Mouse (Mus musculus): ENCODE measurements at regions not wholly inside any gene's neighbourhood (a gene's known extent, or its start where the extent isn't known, plus 50 kb on each side); places are given as distances from the start of the nearest gene placed in this dataset.

GRCm38 (mm10) chr9:63850316-63850693 lies 92.5 kb upstream of the Smad3 start:
- no peak for DNase-seq (ENCODE audit: low read depth, low spot score)

GRCm38 (mm10) chr9:63849564-63850315 lies 91.9 kb upstream of the Smad3 start:
- DNase-seq (ENCODE audit: low read depth, low spot score): no peak

GRCm38 (mm10) chr9:63843883-63844485 lies 86.2 kb upstream of the Smad3 start:
- DNase-seq (ENCODE audit: low read depth, low spot score): peak; percentile 64

DNA sequence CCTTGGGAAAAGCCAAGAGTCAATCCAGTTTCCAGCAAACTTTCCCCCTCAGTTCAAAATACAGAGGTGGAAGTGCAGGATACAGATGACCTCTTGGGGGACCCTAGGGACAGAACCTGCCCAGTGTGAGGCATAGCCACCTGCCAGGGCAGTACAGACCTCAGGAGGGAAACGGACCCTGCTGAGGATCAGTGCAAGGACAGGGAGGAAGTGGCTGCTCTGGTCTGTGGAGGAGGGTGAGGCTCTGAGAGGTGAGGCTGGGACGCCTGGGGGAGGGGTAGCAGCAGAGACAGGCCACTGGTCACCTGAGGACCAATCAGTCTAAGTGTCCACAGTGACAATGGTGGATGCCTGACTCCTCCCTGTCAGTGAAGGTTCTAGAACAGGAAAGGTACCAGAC lies 85.6 kb upstream of the Smad3 start:
- no peak for DNase-seq (ENCODE audit: low read depth, low spot score)

DNA sequence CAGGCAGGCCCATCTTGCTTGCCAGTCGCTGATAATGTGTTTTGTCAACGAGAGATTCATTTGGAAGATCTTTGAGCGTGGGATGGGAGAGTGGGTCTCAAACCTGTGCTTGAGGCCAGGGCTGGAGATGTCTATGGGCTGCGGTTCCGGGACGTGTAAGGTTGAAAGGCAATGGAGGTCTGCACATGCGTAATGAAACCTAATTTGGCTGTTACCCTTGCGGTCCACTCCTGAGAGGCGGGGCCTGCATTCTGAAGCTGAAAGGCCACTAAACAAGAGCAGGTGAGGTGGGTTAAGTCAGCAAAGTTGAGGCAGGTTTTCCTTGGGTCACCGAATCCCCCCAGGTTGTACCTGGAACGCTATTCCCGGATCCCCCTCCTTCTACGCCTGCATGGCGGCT lies 83.3 kb upstream of the Smad3 start:
- DNase-seq (ENCODE audit: low read depth, low spot score): no peak

DNA sequence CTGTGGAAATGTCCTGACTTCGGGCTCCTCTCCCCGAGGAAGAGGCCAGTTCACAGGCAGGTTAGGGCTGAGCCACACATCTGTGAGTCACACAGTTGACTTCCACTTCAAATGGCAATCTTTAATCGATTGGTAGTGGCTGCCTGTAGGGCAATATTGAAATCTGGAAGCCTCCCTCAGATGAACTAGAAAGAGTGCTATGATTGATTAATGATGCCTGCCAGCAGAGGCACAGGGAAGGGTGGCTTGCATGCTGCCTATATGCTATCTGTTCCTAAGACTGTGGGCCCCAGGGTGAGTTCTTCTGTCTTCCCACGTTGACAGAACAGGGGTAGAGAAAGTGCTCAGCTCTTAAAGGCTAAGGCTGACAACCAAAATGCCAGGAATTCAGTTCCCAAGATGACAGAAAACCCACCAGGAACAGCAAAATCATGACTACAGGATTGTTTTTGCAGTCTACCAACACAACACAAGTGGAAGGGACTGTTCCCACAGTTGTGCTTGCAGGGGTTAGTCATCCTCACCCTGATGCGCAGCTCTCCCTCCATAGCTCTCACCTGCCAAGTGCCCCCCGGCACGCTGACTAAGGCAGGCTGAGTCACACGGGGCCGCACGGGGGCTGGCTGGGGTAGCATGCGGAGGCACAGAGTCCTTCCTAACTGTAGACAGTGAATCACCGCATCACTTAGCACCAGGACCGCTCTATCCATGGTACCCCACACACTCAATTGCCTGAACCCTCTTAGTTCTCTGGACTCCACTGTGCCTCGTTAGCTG lies 81.4 kb upstream of the Smad3 start:
- no peak for DNase-seq (ENCODE audit: low read depth, low spot score)

GRCm38 (mm10) chr9:63837552-63837951 lies 79.8 kb upstream of the Smad3 start:
- DNase-seq (ENCODE audit: low read depth, low spot score): no peak

DNA sequence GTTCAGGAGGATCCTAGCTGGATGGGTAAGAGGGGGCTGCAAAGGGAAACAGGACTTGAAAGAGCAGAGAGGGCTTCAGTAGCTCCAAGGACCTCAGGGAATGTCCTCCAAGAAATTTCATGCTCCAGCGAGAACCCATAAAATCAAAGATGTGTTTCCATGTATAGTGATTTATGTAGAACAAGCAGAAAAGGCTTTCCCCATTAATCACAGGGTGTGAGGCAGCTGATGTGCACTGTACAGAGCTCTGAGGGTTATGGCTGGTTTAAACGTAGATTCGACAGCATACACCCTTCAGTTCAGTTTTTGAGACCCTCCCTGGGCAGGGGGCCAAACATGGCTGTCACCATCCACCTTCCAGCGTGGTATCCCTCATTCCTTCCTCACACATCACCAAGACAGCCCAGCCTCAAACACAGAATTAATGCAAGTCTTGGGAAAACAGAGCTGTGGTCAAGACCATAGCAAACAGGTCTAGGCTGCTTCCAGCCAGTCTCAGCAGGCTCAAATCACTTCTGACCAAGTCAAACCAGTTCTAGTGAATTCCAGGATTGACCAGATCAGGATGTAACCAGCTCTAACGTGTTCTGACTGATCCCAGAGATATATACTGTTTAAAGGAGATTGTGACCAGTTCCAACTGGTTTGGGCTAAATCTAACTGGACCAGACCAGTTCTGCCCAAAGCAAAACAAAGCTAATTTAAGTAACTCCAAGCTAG lies 78.9 kb upstream of the Smad3 start:
- DNase-seq (ENCODE audit: low read depth, low spot score): no peak

DNA sequence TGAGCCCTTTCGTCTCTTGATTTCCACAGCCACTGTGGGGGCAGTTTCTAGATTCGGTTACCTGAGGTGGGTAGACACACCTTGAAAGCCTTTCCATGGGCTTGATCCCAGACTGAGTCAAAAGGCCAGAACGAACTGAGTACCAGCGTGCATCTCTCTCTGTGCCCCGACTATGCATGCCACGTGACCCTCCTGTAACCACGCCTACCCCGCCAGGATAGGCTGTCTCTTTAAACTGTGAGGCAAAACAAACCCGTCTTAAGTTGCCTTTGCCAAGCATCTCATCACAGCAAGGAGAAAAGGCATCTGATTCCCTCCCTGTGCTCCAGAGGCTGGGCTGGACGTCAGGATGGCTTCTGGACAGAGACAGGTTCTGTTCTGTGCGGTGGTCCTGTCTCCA lies 78.2 kb upstream of the Smad3 start:
- no peak for DNase-seq (ENCODE audit: low read depth, low spot score)

DNA sequence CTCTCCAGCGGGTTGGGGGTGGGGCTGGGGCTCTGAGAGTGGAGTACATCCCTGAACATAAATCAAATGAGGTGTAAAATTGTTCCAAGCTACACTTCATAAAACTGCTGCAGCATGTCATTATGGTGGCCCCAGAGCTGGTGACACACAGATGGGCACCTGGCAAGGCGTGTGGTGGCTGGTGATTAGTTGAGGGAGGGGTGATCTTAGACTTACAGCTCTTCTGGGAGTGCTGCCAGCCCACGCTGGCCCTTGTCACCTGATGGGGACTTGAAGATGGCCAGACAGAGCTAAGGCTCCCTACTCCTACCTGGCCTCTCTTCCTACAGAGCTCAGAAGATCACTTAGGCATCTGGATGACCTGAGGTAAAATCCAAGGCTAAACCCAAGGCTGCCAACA lies 76.6 kb upstream of the Smad3 start:
- DNase-seq (ENCODE audit: low read depth, low spot score): no peak

DNA sequence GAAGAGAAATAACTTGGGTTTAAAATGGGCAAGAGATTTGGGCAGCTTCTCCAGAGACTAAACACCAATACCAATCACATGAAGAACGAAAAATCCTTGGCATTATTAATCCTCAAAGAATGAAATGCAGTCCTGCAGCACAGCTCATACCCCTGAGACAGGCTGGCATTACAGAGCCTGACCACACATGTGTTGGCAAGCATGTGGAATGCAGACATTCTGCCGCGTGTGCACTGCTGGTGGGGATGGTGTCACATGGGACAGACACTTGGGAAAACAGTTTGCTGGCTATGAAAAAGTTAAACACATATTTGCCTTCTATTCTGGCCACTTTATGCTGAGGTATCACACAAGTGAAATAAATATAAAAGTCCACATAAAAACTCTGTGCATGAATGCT lies 60.4 kb upstream of the Smad3 start:
- no peak for DNase-seq (ENCODE audit: low read depth, low spot score)

- peak; percentile 25 for DNase-seq (ENCODE audit: low read depth, low spot score)
These were observed 58.7 kb upstream of the Smad3 start for GRCm38 (mm10) chr9:63816540-63816939.

DNA sequence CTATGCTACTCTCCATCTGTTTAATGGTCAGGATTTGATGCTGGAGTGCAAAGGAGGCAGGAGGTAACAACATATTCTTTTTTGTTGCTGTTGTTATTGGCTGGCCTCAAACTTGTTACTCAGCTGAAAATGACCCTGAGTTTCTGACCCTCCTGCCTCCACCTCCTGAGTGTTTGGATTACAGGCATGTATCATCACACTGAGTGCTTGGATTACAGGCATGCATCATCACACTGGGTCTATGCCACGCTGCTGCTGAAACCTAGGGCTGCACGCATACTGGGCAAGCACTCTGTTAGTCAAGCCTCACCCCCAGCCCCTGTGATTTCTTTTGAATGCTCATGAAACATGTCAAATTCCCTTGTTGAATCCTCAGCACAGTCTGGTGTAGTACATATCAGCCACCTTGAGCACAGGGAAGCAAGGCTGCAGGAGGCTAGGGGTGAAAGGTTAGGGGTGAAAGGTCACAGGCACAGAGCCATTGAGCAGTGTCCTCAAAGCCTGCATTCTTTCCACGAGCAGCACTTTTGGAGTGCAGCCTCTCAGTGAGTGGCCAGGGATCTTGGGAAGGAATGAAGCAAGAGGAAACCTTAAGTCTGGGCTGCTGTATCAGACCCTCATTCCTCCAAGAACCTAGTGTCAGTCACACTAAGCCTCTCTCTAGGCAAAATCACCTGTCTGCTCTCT lies 52.2 kb upstream of the Smad3 start:
- no peak for DNase-seq (ENCODE audit: low read depth, low spot score)
